Mouse (Mus musculus): ENCODE measurements around the gene Ubxn2a.

Gene Ubxn2a

DNA sequence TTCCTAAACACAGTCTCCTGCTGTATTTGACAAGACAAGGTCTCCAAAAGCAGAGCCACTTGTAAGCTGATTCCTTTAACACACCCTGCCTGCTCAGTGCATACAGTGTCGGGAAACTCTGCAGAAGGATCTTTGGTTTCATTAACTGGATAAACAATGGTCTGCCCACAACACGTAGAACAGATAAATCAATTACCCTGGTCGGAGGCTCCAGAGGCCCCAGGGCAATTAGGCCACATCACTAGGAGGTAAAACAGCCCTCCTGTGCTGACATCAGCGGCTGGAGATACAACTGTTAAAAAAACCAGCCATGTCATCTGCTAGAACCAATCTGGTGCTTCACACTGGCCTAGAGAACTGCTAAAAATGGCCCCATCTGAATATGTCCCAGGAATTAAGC lies 70.5 kb downstream of the Ubxn2a start:
- DNase-seq (ENCODE audit: low spot score in 2 of 2): no peak

All from urinary bladder, postnatal 36 days (tissue).